Mouse (Mus musculus): ENCODE results near the gene Vdac2.

- no peak for TF ChIP-seq TAL1 (IDR thresholded peaks at IDR 0.05; ENCODE audit: low read length)
- no peak for TF ChIP-seq GATA1 (IDR thresholded peaks at IDR 0.05; ENCODE audit: low read length)
Measured at GRCm38 (mm10) chr14:21786500-21786899, 38.5 kb upstream of the Vdac2 start.
